Mouse (Mus musculus): ENCODE measurements at regions not wholly inside any gene's neighbourhood (a gene's known extent, or its start where the extent isn't known, plus 50 kb on each side); places are given as distances from the start of the nearest gene placed in this dataset.

GRCm38 (mm10) chr6:103312149-103312548 is 198.2 kb upstream of the Chl1 start:
- DNase-seq (ENCODE audit: low spot score in 2 of 2), result no peak

GRCm38 (mm10) chr6:103312935-103313334 is 197.5 kb upstream of the Chl1 start:
- no peak for DNase-seq (ENCODE audit: low spot score in 2 of 2)

- DNase-seq (ENCODE audit: low spot score in 2 of 2), result no peak
These were observed 192.3 kb upstream of the Chl1 start for GRCm38 (mm10) chr6:103318081-103318480.

- DNase-seq (ENCODE audit: low spot score in 2 of 2), result no peak
These were observed 191.6 kb upstream of the Chl1 start for GRCm38 (mm10) chr6:103318677-103319359.

- no peak for DNase-seq (ENCODE audit: low spot score in 2 of 2)
These were observed 190.4 kb upstream of the Chl1 start for GRCm38 (mm10) chr6:103319964-103320363.

GRCm38 (mm10) chr6:103320550-103320949 is 189.8 kb upstream of the Chl1 start:
- DNase-seq (ENCODE audit: low spot score in 2 of 2), result no peak

GRCm38 (mm10) chr6:103321058-103321457 is 189.3 kb upstream of the Chl1 start:
- DNase-seq (ENCODE audit: low spot score in 2 of 2), result no peak

- DNase-seq (ENCODE audit: low spot score in 2 of 2), result no peak
These were observed 187.9 kb upstream of the Chl1 start for GRCm38 (mm10) chr6:103322442-103322841.

- no peak for DNase-seq (ENCODE audit: low spot score in 2 of 2)
These were observed 174.7 kb upstream of the Chl1 start for GRCm38 (mm10) chr6:103335683-103336082.

- peak; percentile 22 to 36 for DNase-seq (ENCODE audit: low spot score in 2 of 2)
These were observed 170.2 kb upstream of the Chl1 start for GRCm38 (mm10) chr6:103339961-103340732.

- no peak for DNase-seq (ENCODE audit: low spot score in 2 of 2)
These were observed 166.9 kb upstream of the Chl1 start for GRCm38 (mm10) chr6:103343515-103343914.

GRCm38 (mm10) chr6:103344413-103344812 is 166.0 kb upstream of the Chl1 start:
- no peak for DNase-seq (ENCODE audit: low spot score in 2 of 2)

GRCm38 (mm10) chr6:103345195-103345594 is 165.2 kb upstream of the Chl1 start:
- no peak for DNase-seq (ENCODE audit: low spot score in 2 of 2)

- no peak for DNase-seq (ENCODE audit: low spot score in 2 of 2)
These were observed 157.8 kb upstream of the Chl1 start for GRCm38 (mm10) chr6:103352405-103353124.

GRCm38 (mm10) chr6:103353346-103353745 is 157.0 kb upstream of the Chl1 start:
- no peak for DNase-seq (ENCODE audit: low spot score in 2 of 2)

GRCm38 (mm10) chr6:103366782-103367491 is 143.4 kb upstream of the Chl1 start:
- peak in 1 of 2 experiments; percentile 2 for DNase-seq (ENCODE audit: low spot score in 2 of 2)

- no peak for DNase-seq (ENCODE audit: low spot score in 2 of 2)
These were observed 135.4 kb upstream of the Chl1 start for GRCm38 (mm10) chr6:103374956-103375355.

- no peak for DNase-seq (ENCODE audit: low spot score in 2 of 2)
These were observed 133.1 kb upstream of the Chl1 start for GRCm38 (mm10) chr6:103377277-103377676.

GRCm38 (mm10) chr6:103378047-103378446 is 132.3 kb upstream of the Chl1 start:
- DNase-seq (ENCODE audit: low spot score in 2 of 2), result no peak

GRCm38 (mm10) chr6:103381030-103381429 is 129.4 kb upstream of the Chl1 start:
- no peak for DNase-seq (ENCODE audit: low spot score in 2 of 2)

- DNase-seq (ENCODE audit: low spot score in 2 of 2), result no peak
These were observed 128.5 kb upstream of the Chl1 start for GRCm38 (mm10) chr6:103381930-103382329.

- no peak for DNase-seq (ENCODE audit: low spot score in 2 of 2)
These were observed 123.8 kb upstream of the Chl1 start for GRCm38 (mm10) chr6:103386591-103386990.
